Mouse (Mus musculus): ENCODE results near the gene Stk19.
"Not testable (repeated sequence)": the region's sequence is repeated elsewhere in the genome, so short reads cannot be mapped to it uniquely, and the experiment has no call there.

The Stk19 gene

GRCm38 (mm10) chr17:34840736-34841307 lies 4.1 kb upstream of the Stk19 start:
- DNase-seq (ENCODE audit: low spot score in 2 of 2) = no peak

GRCm38 (mm10) chr17:34838785-34839184 lies 2.0 kb upstream of the Stk19 start:
- no peak for DNase-seq (ENCODE audit: low spot score in 2 of 2)

- no peak for DNase-seq (ENCODE audit: low spot score in 2 of 2)
Measured at GRCm38 (mm10) chr17:34837464-34838324, 949 bp upstream of the Stk19 start.

GRCm38 (mm10) chr17:34836155-34836855 lies 440 bp downstream of the Stk19 start:
- DNase-seq (ENCODE audit: low spot score in 2 of 2) = no peak

- DNase-seq (ENCODE audit: low spot score in 2 of 2) = not testable (repeated sequence)
Measured at GRCm38 (mm10) chr17:34830776-34831175, 6.0 kb downstream of the Stk19 start.

- DNase-seq (ENCODE audit: low spot score in 2 of 2) = no peak
Measured at GRCm38 (mm10) chr17:34814818-34815370, 21.9 kb downstream of the Stk19 start.

GRCm38 (mm10) chr17:34813747-34814146 lies 23.0 kb downstream of the Stk19 start:
- DNase-seq (ENCODE audit: low spot score in 2 of 2) = peak; percentile 24 to 29

GRCm38 (mm10) chr17:34811275-34811674 lies 25.5 kb downstream of the Stk19 start:
- no peak for DNase-seq (ENCODE audit: low spot score in 2 of 2)

GRCm38 (mm10) chr17:34810811-34811210 lies 25.9 kb downstream of the Stk19 start:
- DNase-seq (ENCODE audit: low spot score in 2 of 2) = not testable (repeated sequence)

GRCm38 (mm10) chr17:34810411-34810810 lies 26.3 kb downstream of the Stk19 start:
- DNase-seq (ENCODE audit: low spot score in 2 of 2) = not testable (repeated sequence)

- no peak for DNase-seq (ENCODE audit: low spot score in 2 of 2)
Measured at GRCm38 (mm10) chr17:34808599-34809205, 28.0 kb downstream of the Stk19 start.

- DNase-seq (ENCODE audit: low spot score in 2 of 2) = no peak
Measured at GRCm38 (mm10) chr17:34807176-34807575, 29.6 kb downstream of the Stk19 start.

GRCm38 (mm10) chr17:34804871-34805562 lies 31.7 kb downstream of the Stk19 start:
- DNase-seq (ENCODE audit: low spot score in 2 of 2) = no peak

- not testable (repeated sequence) for DNase-seq (ENCODE audit: low spot score in 2 of 2)
Measured at GRCm38 (mm10) chr17:34804301-34804700, 32.4 kb downstream of the Stk19 start, which contains the start of gene Cyp21a1. Cyp21a1 (minus strand) TSS chr17:34804561.

- DNase-seq (ENCODE audit: low spot score in 2 of 2) = not testable (repeated sequence)
Measured at GRCm38 (mm10) chr17:34803367-34803766, 33.4 kb downstream of the Stk19 start.

GRCm38 (mm10) chr17:34802756-34803155 lies 34.0 kb downstream of the Stk19 start:
- not testable (repeated sequence) for DNase-seq (ENCODE audit: low spot score in 2 of 2)

- not testable (repeated sequence) for DNase-seq (ENCODE audit: low spot score in 2 of 2)
Measured at GRCm38 (mm10) chr17:34800781-34801305, 35.9 kb downstream of the Stk19 start.

- DNase-seq (ENCODE audit: low spot score in 2 of 2) = no peak
Measured at GRCm38 (mm10) chr17:34799531-34799925, 37.2 kb downstream of the Stk19 start.

GRCm38 (mm10) chr17:34798866-34799530 lies 37.7 kb downstream of the Stk19 start:
- DNase-seq (ENCODE audit: low spot score in 2 of 2) = no peak

GRCm38 (mm10) chr17:34798071-34798470 lies 38.7 kb downstream of the Stk19 start:
- not testable (repeated sequence) for DNase-seq (ENCODE audit: low spot score in 2 of 2)
